Mouse (Mus musculus) embryo, embryonic 11 days (tissue): ENCODE data around the gene Tspan4.
A peak's percentile ranks its signal among the peaks of the same experiment; 100 is the strongest.

Source experiments
- DNase-seq: peaks from one replicate; pipeline ENCODE4 v3.0.0-alpha.2; 2015

The Tspan4 gene

GRCm38 (mm10) chr7:141510681-141511191, 35.7 kb downstream of the Tspan4 start:
- DNase-seq, result no peak

GRCm38 (mm10) chr7:141517638-141518037, 42.6 kb downstream of the Tspan4 start:
- DNase-seq, result no peak

DNA sequence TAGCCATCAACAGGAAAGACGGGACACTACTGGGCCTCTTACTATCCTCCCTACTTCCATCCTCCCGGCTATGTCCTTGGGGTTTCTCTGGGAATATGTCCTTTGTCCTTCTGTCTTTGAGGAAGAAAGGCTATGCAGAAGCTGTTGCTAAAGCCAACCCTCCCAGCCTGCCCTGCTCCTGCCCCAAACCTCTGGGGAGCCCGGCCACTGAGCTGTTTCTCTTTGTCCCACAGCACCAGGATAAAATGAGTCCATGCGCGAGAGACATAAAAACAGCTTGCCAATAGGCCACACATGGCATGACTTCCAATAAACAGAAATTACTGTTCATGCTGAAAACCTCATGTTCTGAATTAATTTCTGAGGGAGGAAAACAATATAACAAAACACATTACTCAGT, 43.3 kb downstream of the Tspan4 start:
- no peak for DNase-seq

DNA sequence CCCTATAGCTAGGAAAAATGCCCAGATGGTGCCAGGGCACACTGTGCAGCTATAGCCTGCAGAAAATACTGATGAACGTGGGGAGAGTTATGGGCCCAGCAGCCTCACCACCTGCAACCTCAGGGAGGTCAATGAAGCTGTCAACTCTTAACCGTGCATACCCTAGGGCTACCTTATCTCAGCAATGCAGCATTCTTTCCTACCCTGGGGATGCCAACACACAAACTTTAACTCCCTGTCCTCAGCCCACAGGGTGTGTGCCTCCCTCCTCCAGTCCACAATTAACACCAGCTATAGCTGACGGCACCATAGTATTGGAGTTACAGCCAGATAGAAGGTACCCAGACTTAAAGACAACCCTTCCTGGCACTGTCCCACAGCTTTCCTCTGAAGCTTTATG, 43.9 kb downstream of the Tspan4 start:
- no peak for DNase-seq

- DNase-seq, result no peak
Observed at GRCm38 (mm10) chr7:141519795-141520194, 44.8 kb downstream of the Tspan4 start.

DNA sequence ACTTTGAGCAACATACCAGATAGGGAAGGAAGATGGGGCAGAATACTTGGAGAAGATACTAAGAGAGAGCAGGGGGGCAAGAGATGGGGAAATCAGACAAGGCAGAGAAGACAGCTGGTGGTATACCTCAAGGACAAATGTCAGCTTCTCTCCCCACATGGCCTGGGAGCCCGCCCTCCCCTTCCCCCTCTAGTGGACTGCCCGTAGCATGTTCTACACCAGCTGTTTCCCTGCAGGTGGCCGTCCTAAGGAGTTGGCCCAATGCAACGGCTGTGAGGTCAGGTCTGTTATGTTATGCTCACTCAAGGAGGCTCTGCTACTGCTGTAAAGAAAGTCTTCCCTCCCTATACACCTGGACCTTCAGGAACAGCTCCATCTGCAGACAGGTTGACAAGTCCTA, 48.0 kb downstream of the Tspan4 start:
- peak; percentile 6 for DNase-seq

DNA sequence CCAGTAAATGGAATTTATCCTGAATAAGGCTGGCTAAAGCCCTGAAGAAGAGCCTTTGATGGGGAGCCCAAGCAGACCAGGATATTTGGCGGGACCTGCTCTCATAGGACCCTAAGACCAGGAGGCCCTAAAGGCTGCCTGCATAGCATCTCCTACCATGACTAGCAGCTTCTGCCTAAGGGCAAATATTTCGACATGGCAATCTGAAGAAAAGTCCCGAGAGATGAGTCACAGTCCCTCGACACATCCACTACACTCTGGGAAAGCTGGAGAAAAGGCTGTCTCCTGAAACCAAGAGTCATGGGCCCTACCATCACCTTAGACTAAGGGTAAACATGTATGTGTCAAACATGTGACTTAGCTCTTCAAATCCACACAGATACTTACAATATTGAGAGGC, 49.2 kb downstream of the Tspan4 start:
- DNase-seq, result no peak

DNA sequence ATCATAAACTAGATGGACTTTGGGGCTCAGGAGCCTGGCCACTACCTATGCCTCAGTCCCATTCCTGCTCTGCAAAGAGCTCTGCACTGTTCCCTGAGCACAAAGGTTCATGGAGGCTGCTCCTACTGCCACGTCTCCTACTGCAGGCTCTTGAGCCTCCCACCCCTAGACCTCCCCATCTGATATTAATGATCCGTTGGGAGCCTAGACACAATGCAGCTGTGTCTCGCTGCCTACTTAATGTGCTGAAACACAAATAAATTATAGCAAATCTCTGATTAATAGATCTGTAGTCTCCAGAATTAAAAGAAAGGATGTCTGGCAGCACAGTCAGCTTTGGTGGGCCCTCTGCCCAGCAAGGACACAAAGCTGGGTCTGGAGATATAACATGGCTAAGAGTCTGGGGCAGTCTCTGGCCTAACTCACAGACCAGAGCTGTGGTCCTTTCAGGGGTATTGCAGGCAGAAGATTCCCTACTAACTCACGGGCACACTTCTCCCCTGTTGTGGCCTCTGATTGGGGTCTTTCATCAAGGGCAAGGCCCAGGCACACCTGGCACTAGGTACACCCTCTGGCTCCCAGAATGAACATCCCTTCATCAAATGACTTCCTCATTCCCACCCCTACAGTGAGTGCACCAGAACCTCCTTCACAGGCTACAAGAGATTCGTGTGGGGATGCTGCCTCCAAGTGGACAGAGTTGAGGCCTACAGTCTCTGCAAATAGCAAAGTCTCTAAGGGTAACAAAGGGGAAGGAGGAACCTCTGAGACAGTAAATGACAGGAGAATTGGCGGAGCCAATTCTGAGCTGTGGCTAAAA, 49.9 kb downstream of the Tspan4 start:
- DNase-seq, result peak; percentile 80

- no peak for DNase-seq
Observed at GRCm38 (mm10) chr7:141525580-141525925, 50.5 kb downstream of the Tspan4 start.

GRCm38 (mm10) chr7:141535570-141535969, 60.5 kb downstream of the Tspan4 start:
- DNase-seq, result no peak

- DNase-seq, result peak; percentile 13
Observed at GRCm38 (mm10) chr7:141538852-141539555, 64.0 kb downstream of the Tspan4 start.

- peak; percentile 100 for DNase-seq
Observed at GRCm38 (mm10) chr7:141539556-141540311, 64.7 kb downstream of the Tspan4 start, which contains the start of gene Chid1. Gene Chid1, minus strand, starts transcription at chr7:141539857.

DNA sequence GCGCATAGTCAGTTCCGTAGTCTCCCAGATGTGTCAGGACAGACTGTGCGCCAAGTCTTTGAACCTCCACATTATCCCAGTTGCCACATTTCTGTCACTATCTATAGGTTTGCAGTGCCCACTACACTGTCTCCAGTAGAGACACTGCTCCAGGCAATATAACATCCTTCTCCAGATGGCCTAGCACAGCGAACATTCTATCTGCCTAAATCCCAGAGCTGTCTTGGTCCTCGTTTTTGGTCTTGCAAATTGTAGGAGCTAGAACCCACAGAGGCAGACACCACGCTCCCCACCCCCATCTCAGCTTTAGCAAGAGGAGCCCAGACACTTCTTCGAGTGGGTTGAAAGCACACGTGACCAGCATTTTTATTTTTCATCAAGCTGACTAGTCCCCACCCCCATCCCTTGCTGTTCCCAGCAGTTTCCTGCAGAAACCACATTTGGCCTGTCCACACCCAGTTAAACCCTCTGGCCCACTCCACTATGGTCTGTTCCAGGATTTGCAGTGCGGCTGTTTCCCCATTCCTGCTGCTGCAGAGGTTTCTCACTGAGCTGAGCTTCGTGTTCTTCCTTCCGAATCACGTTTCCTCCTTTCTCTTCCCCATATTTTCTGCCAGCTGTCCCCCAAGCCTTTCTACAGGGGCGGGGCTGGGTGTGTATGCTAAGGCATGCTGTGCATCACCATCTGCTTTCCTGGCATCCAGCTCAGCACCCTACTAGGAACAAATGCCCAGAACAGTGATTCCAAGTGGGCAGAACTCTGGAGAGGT, 65.5 kb downstream of the Tspan4 start:
- no peak for DNase-seq

- no peak for DNase-seq
Observed at GRCm38 (mm10) chr7:141541681-141542080, 66.6 kb downstream of the Tspan4 start.

GRCm38 (mm10) chr7:141542588-141542987, 67.5 kb downstream of the Tspan4 start:
- DNase-seq, result no peak
